Mouse (Mus musculus) limb, embryonic 13.5 days (tissue): Measurements from ENCODE around the gene Vezt. TPM values are rescaled to one million over a fixed set of nuclear protein-coding genes. Genes with fewer than 3 reads are reported as not detected.

Source experiments
- ATAC-seq: fragments of 200-750 bp; cut with Nextera tagmentation; 2 replicates; pipeline ENCODE4 v1.8.0; 2017; ENCODE audit warnings: low read depth, moderate number of reproducible peaks, moderate TSS enrichment; ENCODE audit not compliant: low FRiP score
- H3K27ac ChIP-seq: fragments of 300-500 bp; sonication (generic); 2 replicates; pipeline ENCODE4 v1.5.1; 2015; ENCODE audit warnings: inconsistent platforms, mild to moderate bottlenecking, moderate library complexity
- H3K27me3 ChIP-seq: fragments of 300-500 bp; sonication (generic); 2 replicates; pipeline ENCODE4 v1.6.1; 2015; ENCODE audit warnings: mild to moderate bottlenecking, inconsistent platforms
- H3K36me3 ChIP-seq: fragments of 300-500 bp; sonication (generic); 2 replicates; pipeline ENCODE4 v1.6.1; 2015; ENCODE audit warnings: inconsistent platforms, mild to moderate bottlenecking, moderate library complexity
- H3K4me1 ChIP-seq: fragments of 300-500 bp; sonication (generic); 2 replicates; pipeline ENCODE4 v1.6.1; 2015; ENCODE audit warnings: inconsistent platforms
- H3K4me2 ChIP-seq: fragments of 300-500 bp; sonication (generic); replicated peaks from 2 replicates; pipeline ENCODE4 v1.6.1; 2015; ENCODE audit warnings: inconsistent platforms, mild to moderate bottlenecking, moderate library complexity
- H3K4me3 ChIP-seq: fragments of 300-500 bp; sonication (generic); 2 replicates; pipeline ENCODE4 v1.5.1; 2015; ENCODE audit warnings: moderate library complexity, mild to moderate bottlenecking, inconsistent platforms
- H3K9ac ChIP-seq: fragments of 300-500 bp; sonication (generic); 2 replicates; pipeline ENCODE4 v1.6.1; 2015; ENCODE audit warnings: mild to moderate bottlenecking, inconsistent platforms
- H3K9me3 ChIP-seq: fragments of 300-500 bp; sonication (generic); 2 replicates; pipeline ENCODE4 v1.6.1; 2016; ENCODE audit warnings: inconsistent platforms
- WGBS: fragments of 180-500 bp; shearing (Covaris S2); methylation state at CpG from one replicate; pipeline ENCODE4 v1.1.7; 2015; 5-methylcytosine and 5-hydroxymethylcytosine counted together
- polyA plus RNA-seq: library from polyadenylated mRNA; unstranded; fragments of >200 nt; fragmentation: Nextera tagmentation; extraction: Ambion mirVana; gene quantifications from 2 replicates; pipeline ENCODE4 v1.2.1, GENCODE M21; 2015

Vezt gene
- polyA plus RNA-seq, 1 experiment from 2014 or later: 28.0 TPM

GRCm38 (mm10) chr10:94000223-94000622, 35.4 kb downstream of the Vezt start:
- Histone ChIP-seq H3K27me3 (no peaks in the 10 kb centered on the region), H3K36me3 (peaks cover 85% of the 10 kb centered on the region), H3K4me1 (no peaks in the 10 kb centered on the region), H3K4me2 (no peak overlapping the region), H3K4me3 (no peak overlapping the region), H3K9me3 (0 out of 2 replicates have a peak, but pooled peaks cover 3% of the 10 kb centered on the region), H3K9ac (no peak overlapping the region), H3K27ac (no peak overlapping the region)
- no peak for ATAC-seq
- 92% methylated on average over 10 of the region's 10 CpGs for WGBS

GRCm38 (mm10) chr10:93999357-93999756, 36.3 kb downstream of the Vezt start:
- Histone ChIP-seq H3K4me3 (no peak overlapping the region), H3K9me3 (0 out of 2 replicates have a peak, but pooled peaks cover 3% of the 10 kb centered on the region), H3K36me3 (peaks cover 87% of the 10 kb centered on the region), H3K27me3 (no peaks in the 10 kb centered on the region), H3K27ac (no peak overlapping the region), H3K4me2 (no peak overlapping the region), H3K9ac (no peak overlapping the region), H3K4me1 (no peaks in the 10 kb centered on the region)
- ATAC-seq: no peak
- 93% methylated on average over 1 of the region's 1 CpGs for WGBS

GRCm38 (mm10) chr10:93995100-93995499, 40.5 kb downstream of the Vezt start:
- 92% methylated on average over 1 of the region's 1 CpGs for WGBS
- H3K9me3 ChIP-seq: no peaks in the 10 kb centered on the region

GRCm38 (mm10) chr10:93994136-93994535, 41.5 kb downstream of the Vezt start:
- Histone ChIP-seq H3K27me3 (no peaks in the 10 kb centered on the region), H3K9ac (no peak overlapping the region), H3K4me2 (no peak overlapping the region), H3K36me3 (peaks cover 79% of the 10 kb centered on the region), H3K4me3 (no peak overlapping the region), H3K4me1 (no peaks in the 10 kb centered on the region), H3K9me3 (no peaks in the 10 kb centered on the region), H3K27ac (no peak overlapping the region)
- WGBS: 94% methylated on average over 10 of the region's 10 CpGs
- ATAC-seq: no peak

More at GRCm38 (mm10) chr10:93995100-93995499, 40.5 kb downstream of the Vezt start:
- Histone ChIP-seq H3K27me3 (no peaks in the 10 kb centered on the region), H3K9ac (no peak overlapping the region), H3K27ac (no peak overlapping the region), H3K36me3 (peaks cover 80% of the 10 kb centered on the region), H3K4me3 (no peak overlapping the region), H3K4me2 (no peak overlapping the region), H3K4me1 (no peaks in the 10 kb centered on the region)
- ATAC-seq: no peak

- Histone ChIP-seq H3K36me3 (peaks cover 68% of the 10 kb centered on the region), H3K4me3 (no peak overlapping the region), H3K4me1 (no peaks in the 10 kb centered on the region), H3K4me2 (no peak overlapping the region), H3K9me3 (no peaks in the 10 kb centered on the region), H3K27me3 (no peaks in the 10 kb centered on the region), H3K9ac (no peak overlapping the region), H3K27ac (no peak overlapping the region)
- no peak for ATAC-seq
Measured at GRCm38 (mm10) chr10:93985357-93985756, 50.3 kb downstream of the Vezt start.

DNA sequence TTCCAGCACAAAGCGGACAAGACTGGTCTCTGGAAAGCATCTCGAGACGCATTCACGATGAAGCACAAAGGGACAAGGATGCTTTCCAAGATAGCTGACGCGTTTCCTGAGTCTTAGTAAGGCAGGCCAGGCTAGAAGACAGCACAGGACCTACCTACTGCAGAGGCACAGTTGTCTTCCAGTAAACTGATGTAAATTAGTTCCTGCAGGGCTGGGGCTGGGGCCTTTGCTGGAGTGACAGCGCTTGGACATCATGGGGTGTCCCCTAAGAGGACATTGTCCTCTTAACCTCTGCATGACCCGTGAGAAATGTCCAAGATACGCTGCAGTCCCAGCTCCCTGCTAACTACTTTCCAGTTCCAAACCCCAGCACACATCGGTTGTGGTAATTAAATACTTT, 66.3 kb downstream of the Vezt start:
- Histone ChIP-seq H3K27ac (no peak overlapping the region), H3K27me3 (no peaks in the 10 kb centered on the region), H3K4me2 (no peak overlapping the region), H3K9ac (no peak overlapping the region), H3K4me1 (no peaks in the 10 kb centered on the region), H3K4me3 (no peak overlapping the region), H3K9me3 (no peaks in the 10 kb centered on the region), H3K36me3 (peaks cover 56% of the 10 kb centered on the region)
- 65% methylated on average over 10 of the region's 10 CpGs for WGBS
- no peak for ATAC-seq

DNA sequence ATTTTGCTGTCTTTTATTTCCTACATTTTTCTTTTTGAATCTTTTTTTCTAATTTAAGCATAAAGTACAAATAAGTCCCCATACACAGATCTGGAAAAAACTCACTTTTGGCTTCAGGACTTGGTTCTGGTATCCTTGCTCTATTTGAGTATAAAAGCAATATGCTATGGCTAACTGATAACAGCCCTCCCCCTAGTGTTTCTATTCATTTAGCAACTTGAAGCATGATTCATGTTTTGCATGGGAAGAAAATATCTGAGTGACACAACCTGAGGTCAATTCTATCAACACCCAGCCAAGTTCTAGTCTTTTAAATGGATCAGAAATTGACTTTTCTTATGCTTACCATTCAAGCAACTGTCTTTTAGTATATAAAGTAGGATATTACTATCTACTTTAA, 68.1 kb downstream of the Vezt start:
- no peaks in the 10 kb centered on the region for H3K9me3 ChIP-seq
- no peaks in the 10 kb centered on the region for H3K27me3 ChIP-seq
- H3K9ac ChIP-seq: no peak overlapping the region
- no peak overlapping the region for H3K4me3 ChIP-seq
- no peak overlapping the region for H3K4me2 ChIP-seq
- H3K36me3 ChIP-seq: peaks cover 38% of the 10 kb centered on the region
- no peak overlapping the region for H3K27ac ChIP-seq
- no peak for ATAC-seq
- no peaks in the 10 kb centered on the region for H3K4me1 ChIP-seq

- no peak overlapping the region for H3K4me3 ChIP-seq
- ATAC-seq: no peak
- no peaks in the 10 kb centered on the region for H3K9me3 ChIP-seq
- H3K9ac ChIP-seq: no peak overlapping the region
- no peak overlapping the region for H3K27ac ChIP-seq
- no peaks in the 10 kb centered on the region for H3K4me1 ChIP-seq
- no peak overlapping the region for H3K4me2 ChIP-seq
- 85% methylated on average over 3 of the region's 3 CpGs for WGBS
- H3K36me3 ChIP-seq: no peaks in the 10 kb centered on the region
- no peaks in the 10 kb centered on the region for H3K27me3 ChIP-seq
Measured at GRCm38 (mm10) chr10:93954023-93954422, 81.6 kb downstream of the Vezt start.

- H3K27me3 ChIP-seq: no peaks in the 10 kb centered on the region
- H3K36me3 ChIP-seq: no peaks in the 10 kb centered on the region
- no peak for ATAC-seq
- H3K4me2 ChIP-seq: no peak overlapping the region
- no peak overlapping the region for H3K4me3 ChIP-seq
- no peaks in the 10 kb centered on the region for H3K4me1 ChIP-seq
- H3K9me3 ChIP-seq: no peaks in the 10 kb centered on the region
- 87% methylated on average over 7 of the region's 7 CpGs for WGBS
- H3K9ac ChIP-seq: no peak overlapping the region
- no peak overlapping the region for H3K27ac ChIP-seq
Measured at GRCm38 (mm10) chr10:93953504-93953903, 82.1 kb downstream of the Vezt start.

- Histone ChIP-seq H3K9me3 (no peaks in the 10 kb centered on the region), H3K27ac (no peak overlapping the region), H3K4me3 (no peak overlapping the region), H3K36me3 (no peaks in the 10 kb centered on the region), H3K27me3 (no peaks in the 10 kb centered on the region), H3K9ac (no peak overlapping the region), H3K4me1 (0 out of 2 replicates have a peak, but pooled peaks cover under 1% of the 10 kb centered on the region), H3K4me2 (no peak overlapping the region)
- no peak for ATAC-seq
- 93% methylated on average over 3 of the region's 3 CpGs for WGBS
Measured at GRCm38 (mm10) chr10:93950991-93951390, 84.6 kb downstream of the Vezt start.

DNA sequence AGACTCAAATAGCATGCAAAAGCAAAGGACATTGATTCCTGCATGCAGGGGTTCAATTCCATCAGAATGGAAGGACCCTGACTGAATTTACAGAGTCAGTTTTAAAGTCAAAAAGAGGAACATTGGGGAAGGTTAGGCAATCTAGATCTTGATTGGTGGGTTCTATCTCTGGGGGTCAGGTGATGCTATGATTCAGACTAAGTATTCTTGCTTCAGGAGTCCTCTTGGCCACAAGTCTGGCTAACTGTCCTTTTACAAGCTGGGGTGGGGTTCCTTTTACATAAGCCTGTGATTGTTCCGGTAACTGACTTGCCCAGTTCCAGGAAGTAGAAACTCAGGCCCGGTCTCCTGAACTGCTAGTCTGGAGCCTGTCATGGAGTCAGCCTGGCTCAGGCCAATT, 85.7 kb downstream of the Vezt start:
- H3K27ac ChIP-seq: no peak overlapping the region
- no peak overlapping the region for H3K4me2 ChIP-seq
- H3K4me1 ChIP-seq: 0 out of 2 replicates have a peak, but pooled peaks cover 4% of the 10 kb centered on the region
- no peak overlapping the region for H3K4me3 ChIP-seq
- H3K36me3 ChIP-seq: no peaks in the 10 kb centered on the region
- H3K9ac ChIP-seq: no peak overlapping the region
- WGBS: 85% methylated on average over 2 of the region's 2 CpGs
- no peak for ATAC-seq
- H3K9me3 ChIP-seq: no peaks in the 10 kb centered on the region
- H3K27me3 ChIP-seq: no peaks in the 10 kb centered on the region

- Histone ChIP-seq H3K4me2 (no peak overlapping the region), H3K36me3 (no peaks in the 10 kb centered on the region), H3K9me3 (no peaks in the 10 kb centered on the region), H3K9ac (no peak overlapping the region), H3K27me3 (no peaks in the 10 kb centered on the region), H3K4me1 (0 out of 2 replicates have a peak, but pooled peaks cover 9% of the 10 kb centered on the region), H3K27ac (no peak overlapping the region), H3K4me3 (no peak overlapping the region)
- 63% methylated on average over 9 of the region's 9 CpGs for WGBS
- ATAC-seq: no peak
Measured at GRCm38 (mm10) chr10:93945843-93946499, 89.6 kb downstream of the Vezt start.

- ATAC-seq: no peak; the same call in 1 of the 2 replicates
- H3K36me3 ChIP-seq: no peaks in the 10 kb centered on the region
Measured at GRCm38 (mm10) chr10:93945364-93945763, 90.3 kb downstream of the Vezt start.

More at GRCm38 (mm10) chr10:93945364-93945763, 90.3 kb downstream of the Vezt start:
- no peak overlapping the region for H3K27ac ChIP-seq
- H3K4me3 ChIP-seq: no peak overlapping the region
- no peaks in the 10 kb centered on the region for H3K9me3 ChIP-seq
- H3K27me3 ChIP-seq: no peaks in the 10 kb centered on the region
- H3K4me1 ChIP-seq: 0 out of 2 replicates have a peak, but pooled peaks cover 9% of the 10 kb centered on the region
- H3K9ac ChIP-seq: no peak overlapping the region
- 37% methylated on average over 4 of the region's 4 CpGs for WGBS
- H3K4me2 ChIP-seq: no peak overlapping the region
